Mouse (Mus musculus): ENCODE data around the gene Eif1ad. TPM values are rescaled to one million over a fixed set of nuclear protein-coding genes. Genes with fewer than 3 reads are reported as not detected.

The Eif1ad gene
- polyA plus RNA-seq, 1 experiment from 2014 or later: 49.4 TPM

- H3K36me3 ChIP-seq (ENCODE audit: control insufficient read depth, insufficient read depth, low read length): no peaks in the 10 kb centered on the region
- no peaks in the 10 kb centered on the region for H3K27me3 ChIP-seq (ENCODE audit: control insufficient read depth, insufficient read depth, low read depth, low read length)
- no peaks in the 10 kb centered on the region for H3K9me3 ChIP-seq (ENCODE audit: control insufficient read depth, low read length)
- peak; percentile 69 for ATAC-seq (ENCODE audit: low read depth)
- 13% methylated on average over 7 of the region's 7 CpGs for WGBS
- peak overlapping the region; percentile 81 for H3K9ac ChIP-seq (ENCODE audit: low read length)
- H3K4me3 ChIP-seq (ENCODE audit: low read length): peak overlapping the region; percentile 61
- peaks cover 12% of the 10 kb centered on the region for H3K4me1 ChIP-seq (replicated peaks; ENCODE audit: control insufficient read depth, insufficient read depth, low read length)
- peak overlapping the region; percentile 67 for H3K4me2 ChIP-seq (ENCODE audit: low read depth, low read length)
- H3K27ac ChIP-seq (ENCODE audit: low read length): peak overlapping the region; percentile 94
Measured at GRCm38 (mm10) chr19:5407133-5407532, 40.6 kb downstream of the Eif1ad start.

- H3K4me2 ChIP-seq (ENCODE audit: low read depth, low read length): peak overlapping the region; percentile 67; the same call in 1 of the 2 replicates
- no peak overlapping the region; the same call in 1 of the 2 replicates for H3K4me3 ChIP-seq (ENCODE audit: low read length)
- no peak for ATAC-seq (ENCODE audit: low read depth)
Measured at GRCm38 (mm10) chr19:5408057-5409001, 41.8 kb downstream of the Eif1ad start.

DNA sequence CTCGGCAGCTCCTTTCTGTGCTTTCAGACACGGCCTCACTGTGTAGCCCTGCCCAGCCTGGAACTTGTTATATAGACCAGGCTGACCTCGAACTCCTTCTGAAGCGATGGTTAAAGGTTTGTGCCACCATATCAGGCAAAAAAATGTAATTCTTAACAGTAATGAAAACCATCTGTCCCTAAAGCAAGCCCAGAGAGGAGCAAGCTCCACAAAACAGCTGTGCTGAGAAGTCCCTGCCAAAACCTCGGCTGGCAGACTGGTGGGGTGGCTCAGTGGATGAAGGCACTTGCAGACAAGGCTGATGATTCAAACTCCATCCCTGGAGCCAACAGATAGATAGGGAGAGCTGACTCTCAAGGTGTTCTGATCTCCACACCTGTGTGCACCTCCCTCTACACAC, 42.5 kb downstream of the Eif1ad start:
- WGBS: 53% methylated on average over 5 of the region's 5 CpGs
- no peaks in the 10 kb centered on the region for H3K27me3 ChIP-seq (ENCODE audit: control insufficient read depth, insufficient read depth, low read depth, low read length)
- H3K4me2 ChIP-seq (ENCODE audit: low read depth, low read length): no peak overlapping the region
- no peaks in the 10 kb centered on the region for H3K36me3 ChIP-seq (ENCODE audit: control insufficient read depth, insufficient read depth, low read length)
- H3K27ac ChIP-seq (ENCODE audit: low read length): peak overlapping the region; percentile 14; the same call in 1 of the 2 replicates
- H3K4me3 ChIP-seq (ENCODE audit: low read length): no peak overlapping the region
- no peak overlapping the region for H3K9ac ChIP-seq (ENCODE audit: low read length)
- ATAC-seq (ENCODE audit: low read depth): 0 out of 2 replicates have a peak, but pooled peaks have one; percentile 16
- H3K9me3 ChIP-seq (ENCODE audit: control insufficient read depth, low read length): no peaks in the 10 kb centered on the region
- peaks cover 12% of the 10 kb centered on the region for H3K4me1 ChIP-seq (replicated peaks; ENCODE audit: control insufficient read depth, insufficient read depth, low read length)

More at GRCm38 (mm10) chr19:5408057-5409001, 41.8 kb downstream of the Eif1ad start:
- H3K4me1 ChIP-seq (replicated peaks; ENCODE audit: control insufficient read depth, insufficient read depth, low read length): peaks cover 12% of the 10 kb centered on the region
- no peaks in the 10 kb centered on the region for H3K9me3 ChIP-seq (ENCODE audit: control insufficient read depth, low read length)
- H3K9ac ChIP-seq (ENCODE audit: low read length): no peak overlapping the region
- no peaks in the 10 kb centered on the region for H3K36me3 ChIP-seq (ENCODE audit: control insufficient read depth, insufficient read depth, low read length)
- H3K27ac ChIP-seq (ENCODE audit: low read length): peak overlapping the region; percentile 25
- WGBS: 70% methylated on average over 13 of the region's 13 CpGs
- H3K27me3 ChIP-seq (ENCODE audit: control insufficient read depth, insufficient read depth, low read depth, low read length): no peaks in the 10 kb centered on the region

DNA sequence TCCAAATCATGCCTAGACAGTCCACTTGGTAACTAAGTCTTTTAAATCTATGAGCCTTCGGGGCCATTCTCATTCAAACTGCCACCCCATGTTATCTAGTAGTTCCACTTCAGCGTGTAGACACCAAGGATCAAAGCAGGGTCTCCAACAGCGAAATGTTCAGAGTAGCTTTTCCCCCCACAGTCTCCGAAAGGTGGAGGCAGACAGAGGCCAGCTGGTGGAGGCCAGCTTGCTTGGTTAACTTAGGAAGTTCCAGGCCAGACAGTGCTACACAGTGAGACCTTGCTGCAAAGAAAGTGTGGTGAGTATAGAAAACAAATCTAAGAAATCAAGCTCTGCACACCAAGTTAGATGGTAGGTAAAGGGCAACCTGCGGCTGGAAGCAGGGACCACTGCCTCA, 44.1 kb downstream of the Eif1ad start:
- no peak overlapping the region for H3K4me2 ChIP-seq (ENCODE audit: low read depth, low read length)
- H3K9me3 ChIP-seq (ENCODE audit: control insufficient read depth, low read length): no peaks in the 10 kb centered on the region
- no peaks in the 10 kb centered on the region for H3K27me3 ChIP-seq (ENCODE audit: control insufficient read depth, insufficient read depth, low read depth, low read length)
- peak; percentile 24; the same call in 1 of the 2 replicates for ATAC-seq (ENCODE audit: low read depth)
- H3K27ac ChIP-seq (ENCODE audit: low read length): no peak overlapping the region
- H3K4me3 ChIP-seq (ENCODE audit: low read length): no peak overlapping the region
- H3K4me1 ChIP-seq (replicated peaks; ENCODE audit: control insufficient read depth, insufficient read depth, low read length): peaks cover 12% of the 10 kb centered on the region
- no peaks in the 10 kb centered on the region for H3K36me3 ChIP-seq (ENCODE audit: control insufficient read depth, insufficient read depth, low read length)
- 47% methylated on average over 5 of the region's 5 CpGs for WGBS
- H3K9ac ChIP-seq (ENCODE audit: low read length): no peak overlapping the region

DNA sequence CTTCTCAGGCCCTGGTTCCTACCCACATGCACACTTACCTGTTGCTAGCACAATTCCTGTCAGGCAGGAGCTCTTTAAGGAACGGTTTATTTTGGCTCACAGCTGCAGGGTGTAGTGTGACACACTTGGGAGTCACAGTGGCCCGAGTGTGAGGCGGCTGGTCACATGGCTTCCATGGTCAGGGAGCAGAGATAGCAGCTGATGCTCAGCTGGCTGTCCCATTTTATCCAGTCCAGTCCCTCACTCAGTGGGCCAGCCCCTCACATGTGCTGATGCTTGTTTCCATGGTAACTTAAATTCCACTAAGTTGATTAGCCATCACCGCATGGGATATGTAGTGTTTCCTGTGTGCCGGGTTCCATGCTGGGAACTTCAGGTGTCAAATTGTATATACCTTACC, 45.4 kb downstream of the Eif1ad start:
- Histone ChIP-seq H3K4me3 (ENCODE audit: low read length) (no peak overlapping the region), H3K4me2 (ENCODE audit: low read depth, low read length) (no peak overlapping the region), H3K4me1 (replicated peaks; ENCODE audit: control insufficient read depth, insufficient read depth, low read length) (peaks cover 12% of the 10 kb centered on the region), H3K27me3 (ENCODE audit: control insufficient read depth, insufficient read depth, low read depth, low read length) (no peaks in the 10 kb centered on the region), H3K36me3 (ENCODE audit: control insufficient read depth, insufficient read depth, low read length) (no peaks in the 10 kb centered on the region), H3K9ac (ENCODE audit: low read length) (no peak overlapping the region), H3K9me3 (ENCODE audit: control insufficient read depth, low read length) (no peaks in the 10 kb centered on the region), H3K27ac (ENCODE audit: low read length) (no peak overlapping the region)
- ATAC-seq (ENCODE audit: low read depth): no peak
- 45% methylated on average over 5 of the region's 5 CpGs for WGBS

DNA sequence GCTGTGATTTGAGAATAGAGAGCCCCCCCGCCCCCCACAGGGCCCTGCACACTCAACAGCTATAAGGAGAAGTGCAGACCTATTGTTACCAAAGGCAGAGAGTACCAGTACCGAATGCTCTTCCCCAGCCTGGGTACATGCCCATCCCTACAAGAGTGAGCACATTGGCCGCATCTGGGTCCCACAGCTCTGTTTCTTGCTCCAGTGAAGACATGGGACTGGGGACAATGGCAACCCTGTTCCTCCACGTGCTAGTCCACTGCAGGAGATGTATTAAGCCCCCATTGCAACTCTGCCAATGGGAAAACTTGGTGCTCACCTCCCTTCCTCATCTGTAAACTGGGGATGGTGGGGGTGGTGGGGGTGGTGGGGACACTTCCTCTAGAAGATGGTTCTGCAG, 47.3 kb downstream of the Eif1ad start:
- WGBS: 70% methylated on average over 4 of the region's 4 CpGs
- no peaks in the 10 kb centered on the region; the same call in 1 of the 2 replicates for H3K4me1 ChIP-seq (replicated peaks; ENCODE audit: control insufficient read depth, insufficient read depth, low read length)
- no peaks in the 10 kb centered on the region; the same call in 1 of the 2 replicates for H3K36me3 ChIP-seq (ENCODE audit: control insufficient read depth, insufficient read depth, low read length)
- no peaks in the 10 kb centered on the region for H3K9me3 ChIP-seq (ENCODE audit: control insufficient read depth, low read length)
- no peaks in the 10 kb centered on the region for H3K27me3 ChIP-seq (ENCODE audit: control insufficient read depth, insufficient read depth, low read depth, low read length)
- H3K4me2 ChIP-seq (ENCODE audit: low read depth, low read length): no peak overlapping the region
- no peak overlapping the region for H3K4me3 ChIP-seq (ENCODE audit: low read length)
- no peak for ATAC-seq (ENCODE audit: low read depth)
- H3K27ac ChIP-seq (ENCODE audit: low read length): no peak overlapping the region
- no peak overlapping the region for H3K9ac ChIP-seq (ENCODE audit: low read length)

- WGBS: 68% methylated on average over 2 of the region's 2 CpGs
- H3K4me1 ChIP-seq (replicated peaks; ENCODE audit: control insufficient read depth, insufficient read depth, low read length): no peaks in the 10 kb centered on the region; the same call in 1 of the 2 replicates
- ATAC-seq (ENCODE audit: low read depth): no peak
- H3K9ac ChIP-seq (ENCODE audit: low read length): no peak overlapping the region
- no peak overlapping the region for H3K4me3 ChIP-seq (ENCODE audit: low read length)
- no peak overlapping the region for H3K27ac ChIP-seq (ENCODE audit: low read length)
- H3K9me3 ChIP-seq (ENCODE audit: control insufficient read depth, low read length): no peaks in the 10 kb centered on the region
- no peaks in the 10 kb centered on the region for H3K27me3 ChIP-seq (ENCODE audit: control insufficient read depth, insufficient read depth, low read depth, low read length)
- no peak overlapping the region for H3K4me2 ChIP-seq (ENCODE audit: low read depth, low read length)
- no peaks in the 10 kb centered on the region; the same call in 1 of the 2 replicates for H3K36me3 ChIP-seq (ENCODE audit: control insufficient read depth, insufficient read depth, low read length)
Measured at GRCm38 (mm10) chr19:5414534-5414957, 48.0 kb downstream of the Eif1ad start.

DNA sequence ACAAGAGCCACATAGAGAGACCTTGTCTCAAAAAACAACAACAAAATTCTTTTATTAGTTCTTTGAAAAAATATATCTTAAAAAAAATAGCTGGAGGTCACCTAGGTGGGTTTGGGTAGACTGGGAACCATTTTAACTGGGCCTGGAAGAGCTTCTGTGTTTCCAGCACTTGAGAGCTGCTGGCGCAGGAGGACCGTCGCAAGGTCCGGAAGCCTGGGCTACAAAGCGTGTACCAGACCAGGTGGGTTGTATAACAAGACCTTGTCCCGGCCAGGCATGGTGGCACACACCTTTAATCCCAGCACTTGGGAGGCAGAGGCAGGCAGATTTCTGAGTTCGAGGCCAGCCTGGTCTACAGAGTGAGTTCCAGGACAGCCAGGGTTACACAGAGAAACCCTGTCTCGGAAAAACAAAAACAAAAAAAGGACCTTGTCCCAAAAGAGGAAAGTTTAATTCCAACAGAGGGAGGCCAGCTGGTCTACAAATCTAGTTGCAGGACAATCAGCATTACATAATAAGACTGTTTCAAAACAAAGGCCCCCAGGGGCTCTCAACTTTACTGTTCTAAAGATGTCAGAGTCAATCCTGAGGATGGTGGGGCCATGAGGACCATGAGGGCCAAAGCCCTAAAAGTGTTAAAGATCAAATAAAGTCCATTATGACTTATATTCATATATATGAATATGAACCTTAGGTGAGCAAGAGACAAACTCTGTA, 52.4 kb downstream of the Eif1ad start:
- no peaks in the 10 kb centered on the region for H3K27me3 ChIP-seq (ENCODE audit: control insufficient read depth, insufficient read depth, low read depth, low read length)
- H3K4me2 ChIP-seq (ENCODE audit: low read depth, low read length): no peak overlapping the region
- no peak overlapping the region for H3K4me3 ChIP-seq (ENCODE audit: low read length)
- H3K9me3 ChIP-seq (ENCODE audit: control insufficient read depth, low read length): no peaks in the 10 kb centered on the region
- H3K36me3 ChIP-seq (ENCODE audit: control insufficient read depth, insufficient read depth, low read length): peaks cover 15% of the 10 kb centered on the region; the same call in 1 of the 2 replicates
- H3K4me1 ChIP-seq (replicated peaks; ENCODE audit: control insufficient read depth, insufficient read depth, low read length): peaks cover 10% of the 10 kb centered on the region
- no peak overlapping the region for H3K9ac ChIP-seq (ENCODE audit: low read length)
- WGBS: 94% methylated on average over 8 of the region's 8 CpGs
- no peak overlapping the region for H3K27ac ChIP-seq (ENCODE audit: low read length)
- no peak for ATAC-seq (ENCODE audit: low read depth)

GRCm38 (mm10) chr19:5419630-5420029, 53.1 kb downstream of the Eif1ad start:
- no peak overlapping the region for H3K9ac ChIP-seq (ENCODE audit: low read length)
- no peaks in the 10 kb centered on the region for H3K27me3 ChIP-seq (ENCODE audit: control insufficient read depth, insufficient read depth, low read depth, low read length)
- H3K9me3 ChIP-seq (ENCODE audit: control insufficient read depth, low read length): no peaks in the 10 kb centered on the region
- 81% methylated on average over 9 of the region's 9 CpGs for WGBS
- no peak overlapping the region for H3K4me3 ChIP-seq (ENCODE audit: low read length)
- H3K4me2 ChIP-seq (ENCODE audit: low read depth, low read length): no peak overlapping the region
- H3K27ac ChIP-seq (ENCODE audit: low read length): no peak overlapping the region
- H3K36me3 ChIP-seq (ENCODE audit: control insufficient read depth, insufficient read depth, low read length): peaks cover 15% of the 10 kb centered on the region; the same call in 1 of the 2 replicates
- ATAC-seq (ENCODE audit: low read depth): no peak
- peaks cover 10% of the 10 kb centered on the region for H3K4me1 ChIP-seq (replicated peaks; ENCODE audit: control insufficient read depth, insufficient read depth, low read length)

All from lung, embryonic 16.5 days (tissue).